Comparison of ENCODE assay signal across 9 mouse cellular contexts in genomic region chr8:45469507-45470178, GRCm38 (mm10). TPM values are rescaled to one million over a fixed set of nuclear protein-coding genes. Genes with fewer than 3 reads are reported as not detected.
DNase-seq lines count a peak whose midpoint lies in the region; ATAC-seq and TF ChIP-seq lines count a peak whose summit lies in the region.
"Had no signal": no experiment of that assay in that cellular context is flagged by ENCODE, and none has a peak within 500 bp of the region (broad histone marks: within the 10 kb centered on the region; RNA-seq: fewer than 3 reads in every experiment).

No protein-coding gene starts in this region.

- H3K9me3 ChIP-seq in forebrain, embryonic 16.5 days (ENCODE audit: control insufficient read depth, low read length), result no peaks in the 10 kb centered on the region
- no peaks in the 10 kb centered on the region for H3K9me3 ChIP-seq in limb, embryonic 14.5 days (ENCODE audit: control insufficient read depth, low read length)
- H3K9me3 ChIP-seq in midbrain, embryonic 15.5 days, result no peaks in the 10 kb centered on the region

- H3K4me3 ChIP-seq in forebrain, embryonic 16.5 days (replicated peaks; ENCODE audit: low read length), result no peak overlapping the region
- H3K4me3 ChIP-seq in limb, embryonic 14.5 days (replicated peaks; ENCODE audit: low read length), result no peak overlapping the region
- H3K4me3 ChIP-seq in midbrain, embryonic 15.5 days, result no peak overlapping the region

- WGBS in forebrain, embryonic 16.5 days, result 27% methylated on average over 8 of the region's 8 CpGs
- 67% methylated on average over 8 of the region's 8 CpGs for WGBS in limb, embryonic 14.5 days
- WGBS in midbrain, embryonic 15.5 days, result 69% methylated on average over 8 of the region's 8 CpGs

- H3K9ac ChIP-seq in forebrain, embryonic 16.5 days (replicated peaks; ENCODE audit: low read depth, low read length), result no peak overlapping the region
- H3K9ac ChIP-seq in limb, embryonic 14.5 days (ENCODE audit: low read depth, low read length, severe bottlenecking), result no peak overlapping the region
- no peak overlapping the region for H3K9ac ChIP-seq in midbrain, embryonic 15.5 days

- no peak for TF ChIP-seq POLR2A in limb, embryonic 14.5 days (IDR thresholded peaks at IDR 0.05; ENCODE audit: borderline replicate concordance, extremely low read depth, insufficient read depth, insufficient read length)

- H3K4me2 ChIP-seq in forebrain, embryonic 16.5 days (ENCODE audit: low read length), result no peak overlapping the region
- H3K4me2 ChIP-seq in limb, embryonic 14.5 days (replicated peaks; ENCODE audit: low read depth, low read length, severe bottlenecking), result no peak overlapping the region
- no peak overlapping the region for H3K4me2 ChIP-seq in midbrain, embryonic 15.5 days

- H3K27me3 ChIP-seq in forebrain, embryonic 16.5 days (replicated peaks; ENCODE audit: control insufficient read depth, insufficient read depth, low read length), result no peaks in the 10 kb centered on the region
- H3K27me3 ChIP-seq in limb, embryonic 14.5 days (ENCODE audit: control insufficient read depth, insufficient read depth, low read length), result no peaks in the 10 kb centered on the region
- H3K27me3 ChIP-seq in midbrain, embryonic 15.5 days (replicated peaks), result no peaks in the 10 kb centered on the region

- peak; percentile 3 for DNase-seq in gastrocnemius, postnatal 14 days
- no peak for DNase-seq in gastrocnemius, postnatal 10 days
- DNase-seq in adipocyte (ENCODE audit: low spot score), result peak; percentile 30
- peak; percentile 16 for DNase-seq in limb, embryonic 14.5 days (ENCODE audit: low spot score)
- no peak for DNase-seq in spleen, postnatal 4 days (ENCODE audit: low spot score in 2 of 2)
- no peak for DNase-seq in urinary bladder, postnatal 36 days (ENCODE audit: low spot score in 2 of 2)

- no peak overlapping the region for H3K27ac ChIP-seq in forebrain, embryonic 16.5 days (ENCODE audit: low read length)
- 0 out of 2 replicates have a peak overlapping the region, but pooled peaks have one; percentile 38 for H3K27ac ChIP-seq in limb, embryonic 14.5 days (replicated peaks; ENCODE audit: low read depth, low read length)
- no peak overlapping the region for H3K27ac ChIP-seq in midbrain, embryonic 15.5 days
- H3K27ac ChIP-seq: macrophage had no signal

- intact Hi-C loops in gastrocnemius, postnatal 14 days (cut with DNase I; ENCODE audit: low total_unique reads), result no loop called here

- H3K36me3 ChIP-seq in forebrain, embryonic 16.5 days (ENCODE audit: control insufficient read depth, insufficient read depth), result no peaks in the 10 kb centered on the region
- H3K36me3 ChIP-seq in limb, embryonic 14.5 days (ENCODE audit: control insufficient read depth, insufficient read depth, low read length), result no peaks in the 10 kb centered on the region
- no peaks in the 10 kb centered on the region for H3K36me3 ChIP-seq in midbrain, embryonic 15.5 days (replicated peaks)

- ATAC-seq in forebrain, embryonic 16.5 days, result 0 out of 2 replicates have a peak, but pooled peaks have one; percentile 20
- no peak for ATAC-seq in limb, embryonic 14.5 days (ENCODE audit: low FRiP score, low read depth)
- ATAC-seq in midbrain, embryonic 15.5 days (replicated peaks), result no peak

- H3K4me1 ChIP-seq in forebrain, embryonic 16.5 days (replicated peaks; ENCODE audit: control insufficient read depth, insufficient read depth, low read length), result no peaks in the 10 kb centered on the region
- H3K4me1 ChIP-seq in limb, embryonic 14.5 days (ENCODE audit: control insufficient read depth, insufficient read depth, low read length), result peaks cover 4% of the 10 kb centered on the region
- no peaks in the 10 kb centered on the region for H3K4me1 ChIP-seq in midbrain, embryonic 15.5 days

RNA-seq across cellular contexts. Expression of gene Sorbs2, which starts 37.9 kb away (rescaled TPM):
- 10 to 100 TPM; 16.9 to 17.3 TPM for total RNA-seq in gastrocnemius, postnatal 14 days (2021)
- total RNA-seq in gastrocnemius, postnatal 10 days (2021), result 10 to 100 TPM; 20.4 to 26.5 TPM
- polyA plus RNA-seq in forebrain, embryonic 16.5 days (2015; fragmentation: Nextera tagmentation; extraction: Ambion mirVana), result 79.8 and 92.6 TPM in 2 replicates
- polyA plus RNA-seq in limb, embryonic 14.5 days (2012; rRNA removed), result 52.7 and 63.3 TPM in 2 replicates
- 54.1 and 60.6 TPM in 2 replicates for polyA plus RNA-seq in limb, embryonic 14.5 days (2014; fragmentation: Nextera tagmentation; extraction: Ambion mirVana)
- 56.8 and 65.1 TPM in 2 replicates for polyA plus RNA-seq in midbrain, embryonic 15.5 days (2015; fragmentation: Nextera tagmentation; extraction: Ambion mirVana)
- polyA plus RNA-seq: macrophage had no signal

RNA-seq across cellular contexts. Expression of gene Tlr3, which starts 58.8 kb away (rescaled TPM):
- 1 to 10 TPM; 2.4 to 3.5 TPM for total RNA-seq in gastrocnemius, postnatal 14 days (2021)
- total RNA-seq in gastrocnemius, postnatal 10 days (2021), result 1 to 10 TPM; 3.8 TPM
- 0.98 and 0.99 TPM in 2 replicates for polyA plus RNA-seq in forebrain, embryonic 16.5 days (2015; fragmentation: Nextera tagmentation; extraction: Ambion mirVana)
- 0.81 and 1.4 TPM in 2 replicates for polyA plus RNA-seq in limb, embryonic 14.5 days (2012; rRNA removed)
- polyA plus RNA-seq in limb, embryonic 14.5 days (2014; fragmentation: Nextera tagmentation; extraction: Ambion mirVana), result 1.5 and 2.5 TPM in 2 replicates
- polyA plus RNA-seq in midbrain, embryonic 15.5 days (2015; fragmentation: Nextera tagmentation; extraction: Ambion mirVana), result 1.1 and 1.3 TPM in 2 replicates

Comparison
In these comparisons a context has a peak if more than half of its experiments do, and no peak if none do; other contexts are left out.
1. DNase-seq: peak in gastrocnemius, postnatal 14 days (single experiment), adipocyte (single experiment) and limb, embryonic 14.5 days (single experiment); none in gastrocnemius, postnatal 10 days (single experiment), spleen, postnatal 4 days (0 of 2) and urinary bladder, postnatal 36 days (0 of 2).